Mouse (Mus musculus) heart, embryonic 11.5 days (tissue): ENCODE results near the gene Sgpp1. TPM values are rescaled to one million over a fixed set of nuclear protein-coding genes. Genes with fewer than 3 reads are reported as not detected.

Source experiments
- ATAC-seq: fragments of 200-750 bp; cut with Nextera tagmentation; replicated peaks from 2 replicates; pipeline ENCODE4 v1.8.0; 2017; ENCODE audit warnings: moderate library complexity; ENCODE audit not compliant: insufficient number of reproducible peaks, low FRiP score, low TSS enrichment
- H3K27ac ChIP-seq: fragments of 300-500 bp; sonication (generic); 2 replicates; pipeline ENCODE4 v1.5.1; 2014; ENCODE audit warnings: mild to moderate bottlenecking, low read depth, low read length
- H3K27me3 ChIP-seq: fragments of 300-500 bp; sonication (generic); 2 replicates; pipeline ENCODE4 v1.6.1; 2014; ENCODE audit warnings: mild to moderate bottlenecking, low read length, mixed read lengths; ENCODE audit not compliant: control insufficient read depth, insufficient read depth
- H3K36me3 ChIP-seq: fragments of 300-500 bp; sonication (generic); 2 replicates; pipeline ENCODE4 v1.6.1; 2014; ENCODE audit warnings: mild to moderate bottlenecking, low read length, moderate library complexity, mixed read lengths; ENCODE audit not compliant: control insufficient read depth, insufficient read depth
- H3K4me1 ChIP-seq: fragments of 300-500 bp; sonication (generic); 2 replicates; pipeline ENCODE4 v1.6.1; 2014; ENCODE audit warnings: low read length; ENCODE audit not compliant: control insufficient read depth, insufficient read depth
- H3K4me2 ChIP-seq: fragments of 300-500 bp; sonication (generic); 2 replicates; pipeline ENCODE4 v1.6.1; 2014; ENCODE audit warnings: mild to moderate bottlenecking, moderate library complexity
- H3K4me3 ChIP-seq: fragments of 300-500 bp; sonication (generic); 2 replicates; pipeline ENCODE4 v1.5.1; 2014; ENCODE audit warnings: low read depth, low read length
- H3K9ac ChIP-seq: fragments of 300-500 bp; sonication (generic); 2 replicates; pipeline ENCODE4 v1.6.1; 2014; ENCODE audit warnings: mild to moderate bottlenecking, low read depth, low read length, moderate library complexity
- H3K9me3 ChIP-seq: fragments of 300-500 bp; sonication (generic); replicated peaks from 2 replicates; pipeline ENCODE4 v1.6.1; 2016; ENCODE audit warnings: low read length; ENCODE audit not compliant: control insufficient read depth
- WGBS: fragments of 180-500 bp; shearing (Covaris S2); extraction: QIAGEN DNeasy Blood & Tissue Kit; methylation state at CpG from one replicate; pipeline ENCODE4 v1.1.7; 2014; ENCODE audit not compliant: insufficient replicate concordance; 5-methylcytosine and 5-hydroxymethylcytosine counted together
- polyA plus RNA-seq: library from polyadenylated mRNA; unstranded; fragments of >200 nt; fragmentation: Nextera tagmentation; extraction: Ambion mirVana; gene quantifications from 2 replicates; pipeline ENCODE4 v1.2.1, GENCODE M21; 2014

The Sgpp1 gene
- polyA plus RNA-seq, 1 experiment from 2014 or later: 17.1 TPM

GRCm38 (mm10) chr12:75670611-75671010 lies 64.9 kb downstream of the Sgpp1 start:
- Histone ChIP-seq H3K4me1 (peaks cover 9% of the 10 kb centered on the region), H3K4me2 (peak overlapping the region; percentile 88), H3K36me3 (no peaks in the 10 kb centered on the region), H3K9ac (peak overlapping the region; percentile 79), H3K27me3 (no peaks in the 10 kb centered on the region), H3K9me3 (no peaks in the 10 kb centered on the region), H3K4me3 (peak overlapping the region; percentile 76), H3K27ac (no peak overlapping the region)
- WGBS: 85% methylated on average over 6 of the region's 6 CpGs
- no peak for ATAC-seq

GRCm38 (mm10) chr12:75669258-75670106 lies 66.0 kb downstream of the Sgpp1 start, which contains the start of gene Wdr89:
TSS of gene Wdr89 (minus strand) at chr12:75669537.
- peak within 1 kb of the TSS; percentile 88 for H3K4me2 ChIP-seq
- H3K27me3 ChIP-seq: no peaks in the 10 kb centered on the region
- WGBS: under 1% methylated on average over 55 of the region's 55 CpGs
- H3K4me1 ChIP-seq: peaks cover 9% of the 10 kb centered on the region
- H3K9ac ChIP-seq: peak within 1 kb of the TSS; percentile 87
- no peaks in the 10 kb centered on the region for H3K9me3 ChIP-seq
- H3K27ac ChIP-seq: peak within 1 kb of the TSS; percentile 89
- no peaks in the 10 kb centered on the region for H3K36me3 ChIP-seq
- ATAC-seq: peak; percentile 98
- H3K4me3 ChIP-seq: peak within 1 kb of the TSS; percentile 76

- H3K4me3 ChIP-seq: peak overlapping the region; percentile 76
- H3K9me3 ChIP-seq: no peaks in the 10 kb centered on the region
- peak overlapping the region; percentile 89 for H3K27ac ChIP-seq
- peak overlapping the region; percentile 87 for H3K9ac ChIP-seq
- H3K27me3 ChIP-seq: no peaks in the 10 kb centered on the region
- H3K4me1 ChIP-seq: peaks cover 9% of the 10 kb centered on the region
- WGBS: 3% methylated on average over 9 of the region's 9 CpGs
- H3K36me3 ChIP-seq: no peaks in the 10 kb centered on the region
- peak overlapping the region; percentile 84 for H3K4me2 ChIP-seq
- peak; percentile 13; the same call in 1 of the 2 replicates for ATAC-seq
Observed at GRCm38 (mm10) chr12:75668916-75669257, 66.6 kb downstream of the Sgpp1 start.

GRCm38 (mm10) chr12:75668221-75668620 lies 67.3 kb downstream of the Sgpp1 start:
- Histone ChIP-seq H3K4me1 (peaks cover 9% of the 10 kb centered on the region), H3K36me3 (no peaks in the 10 kb centered on the region), H3K27me3 (no peaks in the 10 kb centered on the region), H3K27ac (no peak overlapping the region), H3K4me2 (peak overlapping the region; percentile 84; the same call in 1 of the 2 replicates), H3K4me3 (no peak overlapping the region), H3K9ac (no peak overlapping the region), H3K9me3 (no peaks in the 10 kb centered on the region)
- 87% methylated on average over 2 of the region's 2 CpGs for WGBS
- ATAC-seq: no peak

GRCm38 (mm10) chr12:75666939-75667338 lies 68.6 kb downstream of the Sgpp1 start:
- no peak overlapping the region for H3K9ac ChIP-seq
- H3K27me3 ChIP-seq: no peaks in the 10 kb centered on the region
- no peak overlapping the region for H3K4me2 ChIP-seq
- no peak for ATAC-seq
- peaks cover 9% of the 10 kb centered on the region for H3K4me1 ChIP-seq
- no peak overlapping the region for H3K4me3 ChIP-seq
- H3K27ac ChIP-seq: no peak overlapping the region
- no peaks in the 10 kb centered on the region for H3K9me3 ChIP-seq
- no peaks in the 10 kb centered on the region for H3K36me3 ChIP-seq

- ATAC-seq: no peak
- H3K27ac ChIP-seq: no peak overlapping the region
- no peaks in the 10 kb centered on the region for H3K36me3 ChIP-seq
- H3K4me3 ChIP-seq: no peak overlapping the region
- H3K9ac ChIP-seq: no peak overlapping the region
- WGBS: 37% methylated on average over 6 of the region's 6 CpGs
- H3K4me2 ChIP-seq: no peak overlapping the region
- H3K27me3 ChIP-seq: no peaks in the 10 kb centered on the region
- no peaks in the 10 kb centered on the region for H3K9me3 ChIP-seq
- no peaks in the 10 kb centered on the region for H3K4me1 ChIP-seq
Observed at GRCm38 (mm10) chr12:75664516-75664810, 71.1 kb downstream of the Sgpp1 start.

Other genes with a start within 250 kb of the Sgpp1 start
- gene Ppp2r5e, start 139.5 kb downstream of the Sgpp1 start, polyA plus RNA-seq: 11.9 and 12.6 TPM in 2 replicates
- gene Wdr89, start 66.2 kb downstream of the Sgpp1 start, polyA plus RNA-seq: 9.6 and 9.9 TPM in 2 replicates
- gene Syne2, start 82.4 kb upstream of the Sgpp1 start, polyA plus RNA-seq: 45.2 and 64.1 TPM in 2 replicates